Mouse (Mus musculus) embryo, embryonic 10.5 days (tissue): Measurements from ENCODE around the gene Rab6a.
A peak's percentile ranks its signal among the peaks of the same experiment; 100 is the strongest.

Experiments
- DNase-seq: peaks from one replicate; pipeline ENCODE4 v3.0.0-alpha.2; 2015; ENCODE audit warnings: low spot score

The Rab6a gene

GRCm38 (mm10) chr7:100622277-100622676 lies 15.1 kb downstream of the Rab6a start:
- no peak for DNase-seq

GRCm38 (mm10) chr7:100624538-100624937 lies 17.3 kb downstream of the Rab6a start:
- DNase-seq: no peak

- peak; percentile 58 for DNase-seq
Measured at GRCm38 (mm10) chr7:100637657-100638056, 30.4 kb downstream of the Rab6a start.

GRCm38 (mm10) chr7:100642413-100642812 lies 35.2 kb downstream of the Rab6a start:
- no peak for DNase-seq

- DNase-seq: peak; percentile 86
Measured at GRCm38 (mm10) chr7:100645147-100645546, 37.9 kb downstream of the Rab6a start.

- no peak for DNase-seq
Measured at GRCm38 (mm10) chr7:100649095-100649494, 41.9 kb downstream of the Rab6a start.

GRCm38 (mm10) chr7:100649826-100650225 lies 42.6 kb downstream of the Rab6a start:
- DNase-seq: no peak

- no peak for DNase-seq
Measured at GRCm38 (mm10) chr7:100650421-100650820, 43.2 kb downstream of the Rab6a start.

- no peak for DNase-seq
Measured at GRCm38 (mm10) chr7:100651011-100651410, 43.8 kb downstream of the Rab6a start.

GRCm38 (mm10) chr7:100653480-100654266 lies 46.5 kb downstream of the Rab6a start:
- DNase-seq: peak; percentile 77

- DNase-seq: no peak
Measured at GRCm38 (mm10) chr7:100654441-100654840, 47.2 kb downstream of the Rab6a start.

GRCm38 (mm10) chr7:100656739-100657138 lies 49.5 kb downstream of the Rab6a start:
- no peak for DNase-seq

- DNase-seq: peak; percentile 60
Measured at GRCm38 (mm10) chr7:100658093-100658578, 50.9 kb downstream of the Rab6a start.

GRCm38 (mm10) chr7:100661264-100661663 lies 54.1 kb downstream of the Rab6a start:
- DNase-seq: no peak

GRCm38 (mm10) chr7:100662231-100662630 lies 55.0 kb downstream of the Rab6a start, which contains the start of gene Plekhb1:
Gene Plekhb1, minus strand, starts transcription at chr7:100662414.
- DNase-seq: no peak

GRCm38 (mm10) chr7:100663190-100663589 lies 56.0 kb downstream of the Rab6a start:
- DNase-seq: peak; percentile 98

GRCm38 (mm10) chr7:100663729-100664304 lies 56.6 kb downstream of the Rab6a start:
- DNase-seq: no peak

- no peak for DNase-seq
Measured at GRCm38 (mm10) chr7:100670646-100671045, 63.4 kb downstream of the Rab6a start.

- DNase-seq: no peak
Measured at GRCm38 (mm10) chr7:100673452-100673851, 66.2 kb downstream of the Rab6a start.

GRCm38 (mm10) chr7:100674941-100675340 lies 67.7 kb downstream of the Rab6a start:
- DNase-seq: no peak

GRCm38 (mm10) chr7:100678052-100678451 lies 70.8 kb downstream of the Rab6a start:
- no peak for DNase-seq

GRCm38 (mm10) chr7:100678948-100679880 lies 72.0 kb downstream of the Rab6a start:
- no peak for DNase-seq
